Mouse (Mus musculus): Measurements from ENCODE around the gene Dennd5a. TPM values are rescaled to one million over a fixed set of nuclear protein-coding genes. Genes with fewer than 3 reads are reported as not detected.

Dennd5a gene
- polyA plus RNA-seq, 1 experiment from 2014 or later, result 43.4 TPM

DNA sequence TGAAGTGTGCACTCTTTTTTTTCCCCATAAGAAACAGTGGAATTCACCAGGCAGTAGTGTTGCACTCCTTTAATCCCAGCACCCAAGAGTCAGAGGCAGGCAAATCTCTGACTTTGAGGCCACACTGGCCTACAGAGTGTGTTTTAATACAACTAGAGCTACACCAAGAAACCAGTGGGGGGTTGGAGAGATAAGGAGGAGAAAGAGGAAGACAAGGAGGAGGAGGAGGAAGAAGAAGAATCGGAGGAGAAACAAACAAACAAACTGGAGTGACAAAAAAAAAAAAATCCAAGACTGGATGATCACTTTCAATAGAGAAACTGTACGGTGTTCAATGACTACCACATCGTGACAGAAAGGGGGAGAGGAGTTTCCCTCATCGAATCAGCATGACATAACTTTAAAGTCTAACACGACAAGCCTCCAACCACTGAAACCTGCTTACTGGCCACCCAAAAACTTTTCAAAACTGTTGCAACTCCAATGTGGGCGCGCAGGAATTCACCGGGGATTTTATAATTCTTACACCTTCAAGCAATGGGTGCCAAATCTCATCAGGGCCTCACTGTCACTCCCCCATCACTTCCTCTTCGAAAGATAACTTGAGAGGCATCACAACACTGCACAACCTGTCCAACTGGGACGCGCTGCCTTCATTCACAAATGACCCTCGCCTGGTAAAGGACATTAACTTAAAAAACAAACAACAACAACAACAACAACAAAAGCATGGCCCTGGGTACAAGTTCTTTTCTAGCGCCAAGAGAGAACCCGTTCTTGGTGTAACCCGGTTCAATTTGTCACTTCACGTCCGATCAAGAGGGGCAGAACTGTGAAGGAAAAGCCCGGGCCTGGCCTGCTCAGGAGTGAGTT lies 1.2 kb downstream of the Dennd5a start:
- H3K4me1 ChIP-seq (ENCODE audit: control insufficient read depth, insufficient read depth, low read length), result peaks cover 22% of the 10 kb centered on the region; the same call in 1 of the 2 replicates
- WGBS, result 5% methylated on average over 18 of the region's 18 CpGs

DNA sequence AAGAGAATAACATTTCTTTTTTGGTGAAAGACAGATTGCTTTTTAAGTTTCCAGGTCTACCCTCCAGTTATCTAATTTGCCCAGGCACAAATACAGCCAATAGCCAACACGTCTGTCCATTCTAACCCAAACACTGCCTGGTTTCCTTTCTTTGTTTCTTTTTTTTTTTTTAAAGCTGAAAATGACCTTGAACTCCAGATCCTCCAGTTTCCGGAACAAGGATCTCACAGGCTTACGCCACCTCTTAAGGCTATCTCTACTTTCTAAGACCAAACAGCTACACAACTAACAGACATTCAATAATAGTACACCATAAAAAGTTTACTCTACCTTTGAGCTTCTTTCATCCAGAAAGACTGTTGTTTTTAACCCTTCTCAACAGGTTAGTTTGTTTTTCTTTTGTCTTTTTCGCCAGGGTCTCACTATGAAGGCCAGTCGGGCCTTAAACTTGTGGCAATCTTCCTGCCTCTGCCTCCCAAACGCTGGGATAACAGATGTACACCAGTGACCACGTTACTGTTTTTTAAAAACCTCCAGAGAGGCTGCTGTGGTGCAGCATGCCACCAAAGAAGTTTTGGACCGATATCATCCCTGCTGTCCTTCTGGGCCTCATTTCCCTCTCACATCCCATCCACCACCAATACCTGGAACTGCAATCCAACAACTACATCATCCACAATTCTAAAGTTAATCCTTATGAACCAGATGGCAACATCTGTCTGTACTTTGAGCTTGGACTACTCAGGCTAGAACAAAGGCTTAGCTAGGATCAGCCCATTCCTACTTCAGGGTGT lies 2.1 kb downstream of the Dennd5a start:
- 77% methylated on average over 8 of the region's 8 CpGs for WGBS
- H3K9ac ChIP-seq (ENCODE audit: low read depth, low read length), result no peak overlapping the region; the same call in 1 of the 2 replicates

More for the DNA sequence above, 1.2 kb downstream of the Dennd5a start:
- H3K9me3 ChIP-seq (ENCODE audit: control insufficient read depth, low read length), result no peaks in the 10 kb centered on the region
- no peaks in the 10 kb centered on the region for H3K36me3 ChIP-seq (ENCODE audit: control insufficient read depth, insufficient read depth, low read length)
- peak overlapping the region; percentile 78 for H3K4me2 ChIP-seq (replicated peaks; ENCODE audit: low read depth, low read length)
- no peaks in the 10 kb centered on the region for H3K27me3 ChIP-seq (ENCODE audit: control insufficient read depth, insufficient read depth, low read length)
- ATAC-seq (ENCODE audit: low FRiP score, low TSS enrichment), result no peak
- H3K4me3 ChIP-seq (ENCODE audit: low read length), result peak overlapping the region; percentile 76
- peak overlapping the region; percentile 84 for H3K27ac ChIP-seq (ENCODE audit: low read depth, low read length)
- H3K9ac ChIP-seq (ENCODE audit: low read depth, low read length), result peak overlapping the region; percentile 95

DNA sequence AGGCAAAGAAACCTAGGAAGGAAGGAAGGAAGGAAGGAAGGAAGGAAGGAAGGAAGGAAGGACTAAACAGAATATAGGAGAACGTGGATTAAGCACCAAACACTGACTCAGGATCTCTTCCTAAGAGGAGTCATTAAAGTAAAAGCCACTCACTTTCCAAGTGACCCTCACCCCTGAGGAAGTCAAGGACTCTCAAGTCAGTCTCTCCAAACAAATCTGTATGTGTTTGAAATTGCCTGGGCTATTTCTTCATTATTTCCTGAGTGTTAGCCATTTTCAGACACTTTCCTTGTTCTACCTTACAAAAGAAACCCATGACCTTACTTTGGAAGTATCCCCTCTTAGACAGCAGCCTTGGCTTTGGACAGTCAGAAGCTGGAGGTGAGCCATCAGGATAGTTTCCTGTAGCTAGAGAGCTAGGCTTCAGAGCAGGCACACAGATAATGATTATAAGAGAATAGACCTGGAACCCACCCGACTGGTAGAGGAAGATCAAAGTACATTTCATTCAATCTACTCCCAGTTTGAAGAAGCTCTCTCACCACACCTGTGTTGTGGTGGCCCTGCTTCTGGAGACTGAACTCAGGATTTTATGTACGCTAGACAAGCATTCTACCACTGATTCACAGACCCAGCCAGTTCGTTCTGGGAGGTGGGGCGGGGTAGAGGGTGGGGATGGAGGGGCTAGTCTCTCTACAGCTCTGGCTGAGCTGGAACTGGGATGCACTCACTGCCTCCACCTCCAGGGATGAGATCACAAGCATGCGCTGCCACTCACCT lies 5.5 kb downstream of the Dennd5a start:
- ATAC-seq (ENCODE audit: low FRiP score, low TSS enrichment), result no peak
- H3K27ac ChIP-seq (ENCODE audit: low read depth, low read length), result 0 out of 2 replicates have a peak overlapping the region, but pooled peaks have one; percentile 17
- no peaks in the 10 kb centered on the region for H3K36me3 ChIP-seq (ENCODE audit: control insufficient read depth, insufficient read depth, low read length)
- H3K9me3 ChIP-seq (ENCODE audit: control insufficient read depth, low read length), result no peaks in the 10 kb centered on the region
- WGBS, result 67% methylated on average over 6 of the region's 6 CpGs
- no peak overlapping the region for H3K9ac ChIP-seq (ENCODE audit: low read depth, low read length)
- peaks cover 22% of the 10 kb centered on the region; the same call in 1 of the 2 replicates for H3K4me1 ChIP-seq (ENCODE audit: control insufficient read depth, insufficient read depth, low read length)
- H3K27me3 ChIP-seq (ENCODE audit: control insufficient read depth, insufficient read depth, low read length), result no peaks in the 10 kb centered on the region
- no peak overlapping the region for H3K4me2 ChIP-seq (replicated peaks; ENCODE audit: low read depth, low read length)
- no peak overlapping the region for H3K4me3 ChIP-seq (ENCODE audit: low read length)

More for the DNA sequence above, 2.1 kb downstream of the Dennd5a start:
- peak overlapping the region; percentile 78 for H3K4me2 ChIP-seq (replicated peaks; ENCODE audit: low read depth, low read length)
- no peaks in the 10 kb centered on the region for H3K9me3 ChIP-seq (ENCODE audit: control insufficient read depth, low read length)
- H3K27ac ChIP-seq (ENCODE audit: low read depth, low read length), result no peak overlapping the region
- no peaks in the 10 kb centered on the region for H3K27me3 ChIP-seq (ENCODE audit: control insufficient read depth, insufficient read depth, low read length)
- H3K4me1 ChIP-seq (ENCODE audit: control insufficient read depth, insufficient read depth, low read length), result peaks cover 22% of the 10 kb centered on the region; the same call in 1 of the 2 replicates
- no peaks in the 10 kb centered on the region for H3K36me3 ChIP-seq (ENCODE audit: control insufficient read depth, insufficient read depth, low read length)
- peak overlapping the region; percentile 76 for H3K4me3 ChIP-seq (ENCODE audit: low read length)
- no peak for ATAC-seq (ENCODE audit: low FRiP score, low TSS enrichment)

DNA sequence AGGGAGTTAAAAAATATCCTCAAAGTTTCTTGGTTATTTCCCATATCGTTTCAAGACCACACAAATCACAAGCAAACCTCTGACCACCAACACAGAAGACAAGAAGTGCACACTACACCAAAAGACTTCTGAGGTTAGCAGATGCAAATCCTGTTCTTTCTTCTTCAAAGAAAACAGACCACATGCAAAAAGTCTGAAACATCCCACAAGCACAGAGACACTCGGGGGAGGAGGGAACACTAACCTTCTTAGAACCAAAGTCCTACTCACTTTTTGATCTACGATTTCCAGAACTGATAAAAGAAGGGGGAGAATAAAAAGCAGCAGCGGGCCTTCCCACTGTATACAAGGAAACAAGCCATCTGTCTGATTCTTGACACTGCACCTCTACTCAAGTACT lies 9.0 kb downstream of the Dennd5a start:
- H3K9ac ChIP-seq (ENCODE audit: low read depth, low read length), result no peak overlapping the region
- H3K36me3 ChIP-seq (ENCODE audit: control insufficient read depth, insufficient read depth, low read length), result no peaks in the 10 kb centered on the region
- no peak for ATAC-seq (ENCODE audit: low FRiP score, low TSS enrichment)
- no peaks in the 10 kb centered on the region for H3K27me3 ChIP-seq (ENCODE audit: control insufficient read depth, insufficient read depth, low read length)
- H3K27ac ChIP-seq (ENCODE audit: low read depth, low read length), result no peak overlapping the region
- no peak overlapping the region for H3K4me2 ChIP-seq (replicated peaks; ENCODE audit: low read depth, low read length)
- H3K9me3 ChIP-seq (ENCODE audit: control insufficient read depth, low read length), result no peaks in the 10 kb centered on the region
- H3K4me1 ChIP-seq (ENCODE audit: control insufficient read depth, insufficient read depth, low read length), result peaks cover 8% of the 10 kb centered on the region; the same call in 1 of the 2 replicates
- 62% methylated on average over 4 of the region's 4 CpGs for WGBS
- no peak overlapping the region for H3K4me3 ChIP-seq (ENCODE audit: low read length)

DNA sequence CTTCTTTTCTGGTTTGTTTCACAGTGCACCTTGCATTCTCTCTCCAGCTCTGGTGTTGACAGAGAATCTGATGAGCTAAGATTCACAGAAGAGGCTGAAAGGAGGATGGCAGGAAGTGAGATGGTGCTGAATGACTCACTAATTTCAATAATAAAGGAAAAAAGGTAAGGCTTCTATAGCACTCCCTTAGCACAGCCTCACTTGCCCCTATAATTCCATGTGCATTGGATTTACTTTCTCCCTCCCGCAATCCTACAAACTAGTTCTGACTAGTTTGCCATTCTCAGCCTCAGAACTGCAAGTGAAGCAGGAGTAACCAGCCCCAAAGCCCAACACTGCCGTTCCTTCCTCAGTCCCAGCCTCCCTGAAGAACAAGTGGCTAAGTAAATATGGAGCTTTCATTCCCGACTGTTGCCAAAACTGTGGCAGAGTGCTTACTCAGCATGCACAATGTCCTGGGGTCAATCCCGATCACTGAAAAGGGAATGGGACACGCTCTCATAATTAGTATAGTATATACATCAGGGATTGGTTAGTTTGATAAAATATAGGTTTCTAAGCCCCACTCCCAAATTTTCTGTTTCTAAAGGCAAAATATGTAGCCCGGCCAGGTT lies 15.7 kb downstream of the Dennd5a start:
- Histone ChIP-seq H3K27me3 (ENCODE audit: control insufficient read depth, insufficient read depth, low read length) (no peaks in the 10 kb centered on the region), H3K36me3 (ENCODE audit: control insufficient read depth, insufficient read depth, low read length) (no peaks in the 10 kb centered on the region), H3K27ac (ENCODE audit: low read depth, low read length) (no peak overlapping the region), H3K4me2 (replicated peaks; ENCODE audit: low read depth, low read length) (no peak overlapping the region), H3K9ac (ENCODE audit: low read depth, low read length) (no peak overlapping the region), H3K4me3 (ENCODE audit: low read length) (no peak overlapping the region), H3K4me1 (ENCODE audit: control insufficient read depth, insufficient read depth, low read length) (no peaks in the 10 kb centered on the region), H3K9me3 (ENCODE audit: control insufficient read depth, low read length) (no peaks in the 10 kb centered on the region)
- ATAC-seq (ENCODE audit: low FRiP score, low TSS enrichment), result no peak
- WGBS, result 66% methylated on average over 6 of the region's 6 CpGs

DNA sequence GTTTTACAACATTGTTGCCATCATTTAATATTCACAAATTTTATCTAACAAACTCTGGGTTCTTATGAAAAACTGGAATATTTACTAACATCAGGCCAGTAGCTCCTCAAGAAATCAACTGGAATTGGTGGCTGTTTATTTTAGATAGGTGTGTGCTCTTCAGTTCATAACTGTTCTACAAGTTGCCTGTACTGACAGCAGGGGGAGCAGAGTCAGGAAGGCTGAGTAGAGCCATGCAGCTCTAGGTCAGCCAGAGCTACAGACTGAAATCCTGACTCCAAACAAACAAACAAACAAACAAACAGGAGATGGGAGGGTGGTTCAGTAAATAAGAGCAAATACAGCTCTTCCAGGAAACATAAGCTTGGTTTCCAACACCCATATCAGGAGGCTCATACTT lies 30.6 kb downstream of the Dennd5a start:
- Histone ChIP-seq H3K36me3 (ENCODE audit: control insufficient read depth, insufficient read depth, low read length) (peaks cover 34% of the 10 kb centered on the region), H3K27ac (ENCODE audit: low read depth, low read length) (no peak overlapping the region), H3K9ac (ENCODE audit: low read depth, low read length) (no peak overlapping the region), H3K9me3 (ENCODE audit: control insufficient read depth, low read length) (no peaks in the 10 kb centered on the region), H3K4me2 (replicated peaks; ENCODE audit: low read depth, low read length) (no peak overlapping the region), H3K4me1 (ENCODE audit: control insufficient read depth, insufficient read depth, low read length) (no peaks in the 10 kb centered on the region), H3K27me3 (ENCODE audit: control insufficient read depth, insufficient read depth, low read length) (no peaks in the 10 kb centered on the region), H3K4me3 (ENCODE audit: low read length) (no peak overlapping the region)
- no peak for ATAC-seq (ENCODE audit: low FRiP score, low TSS enrichment)

DNA sequence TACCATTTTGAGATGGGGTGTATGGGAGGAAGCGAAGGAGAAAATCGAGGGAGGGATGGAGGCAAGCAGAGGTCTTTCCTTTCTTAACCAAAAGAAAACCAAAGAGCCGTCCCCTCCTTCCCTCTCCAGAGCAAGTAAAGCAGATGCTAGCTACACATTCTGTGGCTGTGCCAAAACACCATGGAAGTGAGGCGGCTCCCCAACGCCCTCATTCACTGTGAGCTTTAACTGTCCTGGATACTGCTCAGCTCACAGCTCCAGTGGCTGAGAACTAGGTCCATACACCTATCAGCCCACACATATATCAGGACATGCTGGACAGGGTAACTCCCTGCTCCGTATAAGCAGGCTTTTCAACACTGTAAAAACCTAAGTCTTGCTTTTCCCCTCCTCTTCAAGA lies 31.9 kb downstream of the Dennd5a start:
- Histone ChIP-seq H3K9ac (ENCODE audit: low read depth, low read length) (no peak overlapping the region), H3K4me2 (replicated peaks; ENCODE audit: low read depth, low read length) (no peak overlapping the region), H3K4me3 (ENCODE audit: low read length) (no peak overlapping the region), H3K4me1 (ENCODE audit: control insufficient read depth, insufficient read depth, low read length) (no peaks in the 10 kb centered on the region), H3K27me3 (ENCODE audit: control insufficient read depth, insufficient read depth, low read length) (no peaks in the 10 kb centered on the region), H3K9me3 (ENCODE audit: control insufficient read depth, low read length) (no peaks in the 10 kb centered on the region), H3K27ac (ENCODE audit: low read depth, low read length) (no peak overlapping the region), H3K36me3 (ENCODE audit: control insufficient read depth, insufficient read depth, low read length) (peaks cover 26% of the 10 kb centered on the region)
- WGBS, result 87% methylated on average over 6 of the region's 6 CpGs
- no peak for ATAC-seq (ENCODE audit: low FRiP score, low TSS enrichment)

DNA sequence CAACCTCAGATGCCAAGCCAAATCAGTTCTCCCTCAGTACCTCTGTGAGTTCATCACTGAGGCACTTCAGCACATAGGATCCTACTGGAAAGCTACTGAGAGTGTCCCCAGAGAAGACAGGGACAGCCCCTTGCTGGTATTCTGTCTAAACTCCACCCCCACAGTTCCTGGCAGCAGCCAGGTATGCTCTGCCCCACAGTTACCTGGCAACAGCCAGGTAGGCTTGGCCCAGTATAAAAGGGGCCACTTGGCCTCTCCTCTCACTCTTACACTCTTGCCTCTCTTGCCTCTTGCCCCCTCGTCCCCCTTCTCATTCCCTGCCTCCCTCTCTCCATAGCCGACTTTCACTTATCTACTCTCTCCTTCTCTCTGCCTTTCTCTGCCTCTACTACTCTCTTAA lies 35.3 kb downstream of the Dennd5a start:
- no peaks in the 10 kb centered on the region for H3K4me1 ChIP-seq (ENCODE audit: control insufficient read depth, insufficient read depth, low read length)
- H3K9me3 ChIP-seq (ENCODE audit: control insufficient read depth, low read length), result no peaks in the 10 kb centered on the region
- H3K27me3 ChIP-seq (ENCODE audit: control insufficient read depth, insufficient read depth, low read length), result no peaks in the 10 kb centered on the region
- no peak for ATAC-seq (ENCODE audit: low FRiP score, low TSS enrichment)
- H3K4me3 ChIP-seq (ENCODE audit: low read length), result no peak overlapping the region
- no peak overlapping the region for H3K4me2 ChIP-seq (replicated peaks; ENCODE audit: low read depth, low read length)
- H3K36me3 ChIP-seq (ENCODE audit: control insufficient read depth, insufficient read depth, low read length), result peaks cover 33% of the 10 kb centered on the region
- 77% methylated on average over 2 of the region's 2 CpGs for WGBS
- no peak overlapping the region for H3K27ac ChIP-seq (ENCODE audit: low read depth, low read length)
- H3K9ac ChIP-seq (ENCODE audit: low read depth, low read length), result no peak overlapping the region
